Mouse (Mus musculus) cerebellum, postnatal 10 days (tissue): Measurements from ENCODE around the gene Sgpp2.

ENCODE experiments used
- DNase-seq, 2 experiments: peaks; one replicate each; pipeline ENCODE4 v3.0.0; 2021; ENCODE audit warnings: mixed read lengths in 2 of 2

Sgpp2 gene

DNA sequence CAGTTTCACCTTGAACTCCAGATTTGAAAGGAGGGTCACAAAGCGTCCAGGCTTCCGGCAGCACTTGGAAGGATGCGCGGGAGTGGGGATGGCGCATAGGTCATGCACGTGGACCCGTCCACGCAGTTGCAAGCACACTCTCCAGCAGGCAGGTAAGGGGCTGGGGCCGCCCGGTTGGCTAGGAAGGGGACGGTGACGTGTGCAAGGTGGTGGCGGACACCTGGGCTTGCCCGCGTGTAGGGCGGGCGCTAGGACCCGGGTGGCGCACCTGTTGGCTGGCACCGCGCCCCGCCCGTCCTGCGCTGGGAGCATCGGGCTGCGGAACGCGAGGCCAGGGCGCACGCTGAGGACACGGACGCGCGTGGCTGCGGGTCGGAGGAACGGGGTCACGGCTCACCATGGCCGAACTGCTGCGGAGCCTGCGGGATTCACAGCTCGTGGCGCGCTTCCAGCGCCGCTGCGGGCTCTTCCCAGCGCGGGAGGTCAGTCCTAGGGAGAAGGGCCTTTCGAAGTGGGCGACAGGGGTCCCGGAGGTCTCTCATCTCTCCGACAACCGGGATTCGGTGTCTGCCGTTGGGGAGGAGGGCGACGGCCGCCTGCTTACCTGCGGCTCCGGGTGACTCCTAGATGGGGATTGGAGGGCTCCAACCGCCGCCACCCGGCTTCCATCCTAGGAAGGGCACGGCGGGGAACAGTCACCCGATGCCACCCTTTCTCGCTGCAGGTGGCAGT is at the start of gene Sgpp2:
Gene Sgpp2, plus strand, starts transcription at position 325 of the 732 bp plus-strand sequence.
- peak; percentile 90 to 92 for DNase-seq

DNA sequence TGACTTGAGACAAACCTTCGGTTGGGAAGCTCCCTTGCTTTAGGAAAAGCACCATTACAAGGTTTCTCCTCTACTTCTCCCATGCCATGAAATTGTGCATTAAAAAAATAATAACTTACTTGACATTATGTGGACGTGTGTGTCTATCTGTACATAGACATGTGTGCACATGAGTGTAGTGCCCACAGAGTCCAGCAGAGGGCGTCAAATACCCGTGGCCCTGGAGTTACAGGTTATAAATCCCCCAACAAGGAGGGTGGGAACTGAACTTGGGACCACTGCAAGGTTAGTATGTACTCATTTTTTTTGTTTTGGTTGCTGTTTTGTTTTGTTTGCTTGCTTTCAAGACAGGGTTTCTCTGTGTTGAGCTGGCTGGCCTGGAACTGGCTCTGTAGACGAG is 42.6 kb upstream of the Sgpp2 start:
- peak; percentile 10 to 13 for DNase-seq

DNA sequence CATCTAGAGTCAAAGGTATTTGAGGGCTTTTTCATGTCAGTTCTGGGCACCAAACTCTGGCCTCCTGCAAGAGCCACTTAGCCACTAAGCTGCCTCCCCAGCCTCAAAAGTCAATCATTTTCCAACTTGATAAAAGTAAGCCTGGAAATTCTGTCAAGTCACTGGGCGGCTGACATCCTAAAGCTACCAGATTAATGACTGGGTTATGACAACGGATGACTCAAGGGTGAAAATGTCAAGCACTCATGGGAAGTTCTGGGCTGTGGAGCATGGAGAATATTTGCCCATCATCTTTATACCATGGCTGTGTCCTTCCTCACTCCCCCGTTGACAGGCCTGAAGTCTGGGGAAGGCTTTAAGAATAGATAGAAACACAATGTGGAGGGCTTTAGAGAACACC is 37.2 kb upstream of the Sgpp2 start:
- DNase-seq: no peak

- no peak for DNase-seq
Measured at GRCm38 (mm10) chr1:78279128-78279527, 31.0 kb upstream of the Sgpp2 start.

- no peak for DNase-seq
Measured at GRCm38 (mm10) chr1:78292397-78292796, 17.7 kb upstream of the Sgpp2 start.

GRCm38 (mm10) chr1:78299670-78300225 is 10.4 kb upstream of the Sgpp2 start:
- DNase-seq: no peak

- DNase-seq: no peak
Measured at GRCm38 (mm10) chr1:78308688-78309087, 1.5 kb upstream of the Sgpp2 start.

GRCm38 (mm10) chr1:78309280-78309679 is 865 bp upstream of the Sgpp2 start:
- DNase-seq: peak in 1 of 2 experiments; percentile 35

DNA sequence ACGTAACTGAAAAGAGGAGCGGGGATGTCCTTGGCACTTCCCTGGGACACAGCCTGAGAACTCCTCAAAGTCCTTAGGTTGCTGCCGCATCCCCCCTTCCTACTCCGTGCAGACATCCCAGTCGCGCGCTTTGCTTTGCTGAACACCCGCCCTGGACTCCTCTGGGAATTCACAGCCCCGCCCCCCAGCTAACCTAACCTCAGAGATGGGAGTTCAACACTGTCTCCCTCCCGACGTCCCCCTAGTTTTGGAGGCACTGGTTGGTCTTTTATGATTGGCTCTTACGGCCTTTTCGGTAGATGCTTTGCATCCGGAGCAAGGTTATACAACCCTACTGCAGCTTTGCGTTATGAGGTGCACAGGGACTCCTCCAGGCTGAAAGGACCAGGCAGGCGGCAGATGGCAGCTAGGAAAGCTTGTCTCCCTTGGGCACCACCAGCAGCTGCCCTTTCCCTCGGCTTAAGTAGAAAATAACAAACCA is 756 bp downstream of the Sgpp2 start:
- peak; percentile 83 to 87 for DNase-seq

DNA sequence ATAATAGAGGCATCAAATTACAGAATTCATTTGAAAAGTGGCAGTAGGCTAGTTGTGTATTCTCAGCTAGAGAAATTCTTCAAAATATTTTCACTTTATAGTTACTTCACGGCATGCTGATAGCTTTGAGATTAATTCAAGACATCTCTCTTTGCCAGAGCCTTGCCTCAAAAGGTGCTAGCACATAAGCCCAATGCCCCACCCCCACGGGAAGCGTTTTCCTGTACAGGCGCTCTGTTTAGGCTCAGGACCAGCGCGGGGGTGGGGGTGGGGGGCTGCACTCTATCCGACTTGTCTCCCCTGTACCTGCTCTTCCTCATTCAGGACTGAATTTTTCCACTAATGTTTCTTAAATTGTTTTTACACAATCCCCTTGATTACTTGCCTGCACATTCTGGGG is 1.3 kb downstream of the Sgpp2 start:
- peak; percentile 73 to 74 for DNase-seq

- DNase-seq: no peak
Measured at GRCm38 (mm10) chr1:78312917-78313316, 2.8 kb downstream of the Sgpp2 start.

DNA sequence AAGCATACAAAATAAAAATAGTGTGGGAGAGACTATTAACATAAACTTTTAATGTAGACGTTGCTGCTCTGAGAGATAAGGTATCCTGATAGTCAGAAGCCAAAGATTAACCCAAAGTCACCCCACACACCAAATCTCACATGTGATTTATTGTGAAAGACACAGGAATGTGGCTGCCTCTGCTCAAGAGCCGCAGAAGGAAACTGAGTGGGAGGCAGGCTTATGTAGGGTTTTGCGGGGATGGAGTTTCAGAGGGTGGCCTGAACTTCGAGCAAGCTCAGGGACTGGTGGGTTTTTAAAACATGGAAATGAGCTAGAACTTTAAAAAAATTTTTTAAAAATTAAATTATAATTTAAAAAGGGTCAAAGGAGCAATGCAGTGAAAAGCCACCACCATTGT is 3.8 kb downstream of the Sgpp2 start:
- DNase-seq: no peak

DNA sequence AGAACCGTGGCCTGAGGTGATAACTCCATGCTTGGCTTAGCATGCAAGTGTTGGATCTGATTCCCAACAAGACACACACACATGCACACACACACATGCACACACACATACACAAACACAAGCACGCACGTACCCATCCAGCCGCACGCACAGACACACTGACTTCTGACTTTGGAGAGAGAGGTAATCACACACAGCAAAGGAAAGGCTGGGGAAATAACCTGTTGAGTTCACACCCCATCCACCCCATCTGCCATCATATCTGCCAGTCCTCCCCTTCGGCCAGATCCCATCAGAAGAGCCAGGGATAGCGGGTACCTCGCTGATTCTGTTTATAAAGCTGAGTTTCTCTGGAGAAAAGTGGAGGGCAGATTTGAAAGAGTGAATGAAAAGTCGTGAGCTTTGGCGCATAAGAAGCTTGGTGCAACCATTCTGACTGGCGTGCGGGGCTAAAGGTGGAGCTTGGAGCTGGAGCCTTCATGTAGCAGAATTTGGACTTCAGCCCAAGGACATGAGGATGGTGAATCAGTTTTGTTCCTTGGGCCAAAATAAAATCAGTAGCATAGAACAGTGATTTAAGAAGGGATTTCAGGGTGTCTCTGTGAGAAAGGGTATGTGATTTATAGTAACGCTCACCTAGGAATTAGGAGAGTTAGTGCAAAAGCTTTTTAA is 8.1 kb downstream of the Sgpp2 start:
- peak; percentile 24 to 48 for DNase-seq

DNA sequence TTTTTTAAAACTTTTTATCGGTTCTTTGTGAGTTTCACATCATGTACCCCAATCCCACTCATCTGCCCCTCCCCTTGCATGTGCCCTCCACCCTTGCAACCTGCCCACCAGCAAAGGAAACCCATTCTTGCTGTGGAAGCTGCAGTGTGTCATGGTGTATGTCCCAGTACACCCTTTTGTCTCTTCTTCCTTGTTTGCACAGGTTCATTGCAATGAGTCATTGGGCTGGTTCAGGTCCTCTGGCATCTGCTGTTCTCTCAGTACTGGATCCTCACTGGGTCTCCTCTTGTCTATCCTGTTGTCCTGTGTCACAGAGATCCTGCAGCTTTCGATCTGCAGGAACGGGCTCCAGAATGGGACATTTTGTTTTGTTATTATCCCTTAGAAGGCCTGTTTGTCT is 10.1 kb downstream of the Sgpp2 start:
- DNase-seq: no peak

- no peak for DNase-seq
Measured at GRCm38 (mm10) chr1:78322098-78322778, 12.1 kb downstream of the Sgpp2 start.

GRCm38 (mm10) chr1:78322844-78323243 is 12.7 kb downstream of the Sgpp2 start:
- no peak for DNase-seq

DNA sequence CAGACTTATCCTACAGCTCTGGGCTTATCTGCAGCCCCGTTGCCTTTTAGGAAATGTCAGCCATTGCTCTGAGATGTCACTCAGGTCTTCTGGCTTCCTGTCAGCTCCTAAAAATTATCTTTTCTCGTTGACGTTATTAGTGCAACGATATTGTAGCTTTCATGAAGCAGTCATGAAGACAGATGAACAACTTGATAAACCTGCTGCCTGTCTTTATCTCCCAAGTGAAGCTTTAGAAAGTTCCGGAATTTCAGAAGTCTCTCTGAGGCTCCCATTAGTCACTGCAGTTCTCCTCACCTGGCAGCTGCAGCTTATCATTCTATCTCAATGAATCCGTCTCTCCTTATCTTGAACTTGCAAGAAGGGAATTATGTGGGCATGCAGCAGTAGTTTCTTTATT is 13.9 kb downstream of the Sgpp2 start:
- no peak for DNase-seq

- no peak for DNase-seq
Measured at GRCm38 (mm10) chr1:78325851-78326250, 15.7 kb downstream of the Sgpp2 start.

- DNase-seq: no peak
Measured at GRCm38 (mm10) chr1:78328646-78329045, 18.5 kb downstream of the Sgpp2 start.

GRCm38 (mm10) chr1:78329861-78330260 is 19.7 kb downstream of the Sgpp2 start:
- no peak for DNase-seq

DNA sequence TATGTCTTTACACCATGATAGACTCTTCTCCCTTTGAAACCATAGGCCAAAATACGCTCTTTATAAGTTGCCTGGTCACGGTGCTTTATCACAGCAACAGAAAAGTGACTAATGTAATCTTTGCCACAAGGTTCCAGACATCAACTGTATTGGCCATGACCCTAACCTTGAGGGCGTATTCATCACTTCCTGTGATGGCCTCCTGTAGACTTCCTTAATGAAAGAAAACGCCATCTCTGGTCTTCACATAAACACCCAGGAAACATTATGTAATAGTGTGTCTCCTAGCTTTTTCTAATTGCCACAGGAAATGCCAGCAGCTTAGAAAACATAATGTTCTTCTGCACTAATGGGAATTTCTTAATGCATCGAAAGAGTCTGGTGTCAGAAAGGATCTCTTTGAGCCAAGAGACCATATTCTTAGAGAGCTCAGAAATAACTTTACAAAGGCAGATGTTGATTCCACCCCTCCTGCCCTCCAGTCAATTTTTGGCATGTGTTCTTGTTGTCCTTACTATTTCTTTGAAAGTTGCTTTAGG is 20.5 kb downstream of the Sgpp2 start:
- no peak for DNase-seq

DNA sequence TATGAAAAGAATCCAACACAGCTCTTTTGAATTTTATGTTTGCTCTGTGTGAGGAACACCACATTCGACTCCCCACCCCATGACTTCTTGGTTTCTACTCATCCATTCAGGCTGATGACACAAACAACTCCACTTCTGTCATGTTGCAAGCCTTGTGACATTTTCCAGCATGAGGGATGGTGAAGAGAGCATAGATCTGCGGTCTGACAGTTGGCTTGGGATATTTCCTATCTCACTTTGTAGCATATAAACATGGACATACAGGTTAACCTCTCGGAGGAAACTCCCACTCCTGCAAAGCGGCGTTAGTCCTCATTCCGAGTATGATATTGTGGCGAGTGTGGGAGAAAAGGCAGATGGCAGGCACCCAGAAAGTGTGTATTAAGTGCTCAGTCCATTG is 27.6 kb downstream of the Sgpp2 start:
- DNase-seq: no peak

- DNase-seq: peak; percentile 68 to 73
Measured at GRCm38 (mm10) chr1:78338212-78338611, 28.1 kb downstream of the Sgpp2 start.
